Mouse (Mus musculus) gastrocnemius, postnatal 14 days (tissue): ENCODE data around the gene Astn1. TPM values are rescaled to one million over a fixed set of nuclear protein-coding genes. Genes with fewer than 3 reads are reported as not detected.

Experiments
- DNase-seq: peaks from one replicate; pipeline ENCODE4 v3.0.0; 2021; ENCODE audit warnings: mixed read lengths
- intact Hi-C: fragments of 180-260 bp; cut with DNase I; formaldehyde crosslinking; loops from one replicate; pipeline ENCODE4 v1.15.1; 2025; ENCODE audit warnings: low total_unique reads
- microRNA-seq, 2 experiments: library from miRNA; unstranded; fragments of <30 nt; microRNA quantifications; one replicate each; pipeline ENCODE4 v1.2.0; 2021
- total RNA-seq, 2 experiments: library from RNA; stranded (reverse); gene quantifications; 2 replicates each; pipeline ENCODE4 v1.2.3; 2021

Gene Astn1
- total RNA-seq, 2 experiments from 2014 or later, result 0.38 to 0.39 TPM

DNA sequence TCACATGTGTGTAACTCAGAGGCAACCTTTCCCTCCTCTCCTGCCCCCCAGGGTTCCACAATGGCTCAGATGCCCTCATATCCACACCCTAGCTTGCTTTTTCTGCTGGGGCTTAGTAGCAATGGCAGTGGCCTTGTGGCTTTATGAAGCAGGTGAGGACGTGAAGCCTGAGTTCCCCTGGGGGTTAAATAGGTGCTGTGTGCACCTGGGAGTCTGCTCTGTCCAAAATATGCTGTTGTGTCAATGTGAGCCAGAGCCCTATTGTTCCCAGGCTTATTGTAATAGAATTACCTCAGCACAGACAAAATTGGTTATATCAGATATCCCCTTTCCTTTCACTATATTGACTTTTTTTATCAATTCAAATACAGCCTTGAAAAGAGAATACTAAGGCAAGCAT, 325.7 kb downstream of the Astn1 start:
- no peak for DNase-seq
- intact Hi-C loops, result no loop called here

DNA sequence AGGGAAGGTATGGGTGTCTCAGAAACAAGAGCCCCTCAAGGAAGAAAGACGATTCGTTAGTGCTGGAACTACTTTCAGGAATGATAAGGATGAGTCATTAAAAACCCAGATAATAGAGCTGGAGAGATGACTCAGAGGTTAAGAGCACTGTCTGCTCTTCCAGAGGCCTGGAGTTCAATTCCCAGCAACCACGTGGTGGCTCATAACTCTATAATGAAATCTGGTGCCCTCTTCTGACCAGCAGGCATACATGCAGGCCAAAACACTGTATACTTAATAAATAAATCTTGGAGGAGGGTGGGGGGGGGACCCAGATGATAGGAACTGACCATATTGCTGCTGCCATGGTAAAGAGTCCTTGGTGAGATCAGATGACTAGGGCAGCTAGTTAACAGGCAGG, 335.4 kb downstream of the Astn1 start:
- intact Hi-C loops, result no loop called here
- no peak for DNase-seq

DNA sequence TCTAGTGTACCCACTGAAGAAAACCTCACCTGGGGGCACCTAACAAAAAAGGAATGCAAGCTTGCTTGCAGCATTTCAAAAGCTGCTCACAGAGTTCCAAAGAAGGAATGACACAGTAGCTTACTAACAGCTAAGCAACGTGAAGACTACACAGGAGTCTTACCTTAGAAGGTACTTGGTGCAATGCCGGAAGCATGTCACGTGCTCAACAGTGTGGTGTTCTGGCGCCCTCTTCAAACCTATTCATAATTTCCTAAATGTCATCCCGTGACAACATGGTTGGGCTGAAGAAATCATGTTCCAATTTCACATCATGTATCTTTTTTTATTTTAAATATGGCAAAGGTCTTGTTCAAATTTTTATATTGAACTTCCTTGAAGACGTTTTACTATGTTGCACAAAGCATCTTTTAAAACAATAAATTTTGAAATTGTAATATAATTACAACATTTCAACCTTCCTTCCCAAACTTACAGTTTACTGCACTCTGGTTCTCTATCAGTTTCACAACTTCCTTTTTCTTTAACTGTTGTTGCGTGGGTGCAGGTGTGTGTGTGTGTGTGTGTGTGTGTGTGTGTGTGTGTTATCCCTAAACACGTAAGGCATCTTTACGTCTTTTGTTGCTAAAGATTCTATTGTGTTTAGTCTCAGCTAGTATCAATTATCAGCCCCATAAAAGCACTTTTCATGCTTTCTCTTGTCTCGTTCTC, 335.9 kb downstream of the Astn1 start:
- no peak for DNase-seq
- intact Hi-C loops, result no loop called here

GRCm38 (mm10) chr1:158699276-158699675, 337.2 kb downstream of the Astn1 start:
- no peak for DNase-seq
- intact Hi-C loops, result no loop called here

DNA sequence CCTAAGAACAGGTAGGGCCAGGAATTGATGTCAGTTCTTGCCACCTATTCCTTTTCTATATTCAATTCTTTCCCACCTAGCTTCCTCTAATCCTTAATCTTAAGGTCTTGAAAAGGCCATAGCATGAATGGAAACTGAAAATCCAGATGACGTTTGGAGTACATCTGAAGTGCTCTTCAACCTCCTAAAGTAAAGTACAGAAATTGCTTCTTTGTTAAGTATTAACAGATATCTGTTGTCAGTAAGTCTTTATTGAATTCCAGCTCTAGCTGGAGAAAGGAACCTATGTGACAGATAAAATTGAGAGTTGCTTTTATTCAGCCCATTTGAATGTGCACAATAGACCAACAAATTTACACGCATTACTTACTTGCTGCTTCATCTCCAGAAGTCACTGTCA, 338.1 kb downstream of the Astn1 start:
- DNase-seq, result no peak
- intact Hi-C loops, result no loop called here

- no peak for DNase-seq
- intact Hi-C loops, result no loop called here
These were observed 339.3 kb downstream of the Astn1 start for GRCm38 (mm10) chr1:158701336-158701735.

DNA sequence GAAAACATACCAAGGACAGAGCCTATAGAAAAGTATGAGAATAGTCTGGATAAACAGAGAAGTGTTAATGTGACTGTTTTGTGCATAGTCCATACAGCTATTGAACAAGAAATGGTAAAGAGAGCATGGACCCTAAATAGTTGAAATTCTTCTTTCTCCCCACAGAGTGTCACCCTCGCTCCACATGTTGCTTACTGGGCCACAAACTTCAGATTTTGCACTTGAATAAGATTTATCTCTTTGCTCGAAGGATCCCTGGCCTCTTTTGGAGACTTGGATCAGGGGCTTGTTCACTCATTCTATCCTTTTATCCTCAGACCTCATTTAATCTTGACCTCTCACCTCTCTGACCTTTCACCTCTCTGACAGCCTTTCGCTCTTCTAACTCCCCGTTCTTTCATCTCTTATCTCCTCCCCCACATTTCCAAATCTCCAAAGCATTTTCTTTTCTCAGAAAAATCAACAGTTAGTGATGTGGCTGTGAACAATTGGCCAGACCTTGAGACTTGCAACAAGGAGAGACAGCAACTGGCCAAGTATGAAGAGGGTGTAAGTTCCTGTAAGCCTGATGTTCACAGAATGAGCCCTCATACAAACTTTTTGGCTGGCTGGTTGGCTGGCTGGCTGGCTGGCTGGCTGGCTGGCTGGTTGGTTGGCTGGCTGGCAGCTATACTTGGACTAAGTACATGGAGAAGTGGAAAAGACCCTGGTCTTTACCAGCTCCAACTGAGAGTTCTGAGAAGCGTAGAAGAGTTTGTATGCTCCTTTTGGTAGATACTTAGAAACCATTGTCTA, 351.4 kb downstream of the Astn1 start:
- DNase-seq, result peak; percentile 34

GRCm38 (mm10) chr1:158732868-158733496, 370.9 kb downstream of the Astn1 start:
- DNase-seq, result no peak

More for the DNA sequence above, 351.4 kb downstream of the Astn1 start:
- intact Hi-C loops, result loop anchor here (5.0 kb wide), 1 partner anchor 239 kb away; no protein-coding TSS in a partner anchor

DNA sequence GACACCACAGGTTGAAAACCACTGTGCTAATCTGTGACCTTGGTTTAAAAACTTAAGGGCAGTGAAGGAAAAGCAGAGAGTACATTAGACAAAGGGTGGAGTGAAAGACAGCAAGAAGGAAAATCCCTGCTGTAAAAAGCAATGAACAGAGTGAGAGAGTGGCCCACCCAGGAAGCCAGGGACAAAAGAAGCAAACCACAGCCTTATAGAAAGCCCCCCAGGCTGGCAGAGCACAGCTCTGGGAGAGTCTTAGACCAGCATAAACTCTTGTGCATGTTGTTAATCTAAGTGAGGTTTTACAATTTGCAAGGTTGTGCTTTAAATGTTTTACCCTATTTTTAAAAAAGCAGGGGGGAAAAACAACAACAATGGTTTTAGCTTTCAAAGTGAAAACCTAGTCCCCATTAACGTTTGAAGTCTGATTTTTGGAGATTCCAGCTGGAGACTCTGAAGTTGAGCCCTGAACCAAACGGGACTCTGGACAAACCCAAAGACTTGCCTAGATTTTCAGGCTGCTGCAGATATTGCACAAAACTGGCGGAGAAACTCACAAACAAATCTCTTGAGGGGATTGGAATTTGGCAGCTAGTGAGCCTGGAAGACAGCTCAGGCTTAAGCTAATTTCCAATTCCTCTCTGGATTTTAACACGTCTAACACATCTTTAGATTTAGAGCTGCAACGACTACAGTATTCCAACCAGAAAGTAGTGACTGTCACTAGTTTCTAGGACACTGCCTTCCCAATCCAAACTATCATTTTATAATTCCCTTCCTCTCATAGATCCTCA, 377.3 kb downstream of the Astn1 start:
- intact Hi-C loops, result no loop called here
- peak; percentile 5 for DNase-seq

More at GRCm38 (mm10) chr1:158732868-158733496, 370.9 kb downstream of the Astn1 start:
- intact Hi-C loops, result no loop called here

- intact Hi-C loops, result no loop called here
- no peak for DNase-seq
These were observed 378.2 kb downstream of the Astn1 start for GRCm38 (mm10) chr1:158740161-158740766.

DNA sequence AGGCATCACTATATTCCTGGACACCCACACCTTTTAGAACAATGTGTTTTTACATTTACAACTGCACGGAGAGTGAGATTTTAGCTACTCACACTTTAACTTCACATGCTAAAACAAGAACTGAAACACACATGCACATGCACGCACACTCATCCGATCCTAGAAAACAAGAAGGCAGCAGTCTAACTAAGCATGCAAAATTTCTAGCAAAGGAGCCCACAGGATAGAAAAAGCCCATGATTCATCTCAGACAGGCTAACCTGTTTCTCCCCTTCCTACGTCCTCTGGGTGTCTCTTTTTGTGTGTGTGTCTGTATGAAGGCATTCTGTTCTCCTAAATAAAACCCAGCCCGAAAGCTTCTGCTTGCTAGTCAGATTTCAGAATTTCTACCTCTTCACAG, 378.9 kb downstream of the Astn1 start:
- intact Hi-C loops, result no loop called here
- DNase-seq, result no peak

Small RNA genes lying within 50 kb of the gene (microRNA-seq; reads per million reads assigned to microRNA genes)
- 0.50 to 3.2 reads per million in 2 experiments for gene Mir488

Other genes starting within 250 kb of the Astn1 start
- gene Brinp2, start 5.9 kb upstream of the Astn1 start, total RNA-seq, result under 1 TPM; 0.16 to 0.44 TPM